Mouse (Mus musculus): ENCODE results near the gene Oxa1l. TPM values are rescaled to one million over a fixed set of nuclear protein-coding genes. Genes with fewer than 3 reads are reported as not detected.

Oxa1l gene
- polyA plus RNA-seq, 1 experiment from 2014 or later = 56.7 TPM

DNA sequence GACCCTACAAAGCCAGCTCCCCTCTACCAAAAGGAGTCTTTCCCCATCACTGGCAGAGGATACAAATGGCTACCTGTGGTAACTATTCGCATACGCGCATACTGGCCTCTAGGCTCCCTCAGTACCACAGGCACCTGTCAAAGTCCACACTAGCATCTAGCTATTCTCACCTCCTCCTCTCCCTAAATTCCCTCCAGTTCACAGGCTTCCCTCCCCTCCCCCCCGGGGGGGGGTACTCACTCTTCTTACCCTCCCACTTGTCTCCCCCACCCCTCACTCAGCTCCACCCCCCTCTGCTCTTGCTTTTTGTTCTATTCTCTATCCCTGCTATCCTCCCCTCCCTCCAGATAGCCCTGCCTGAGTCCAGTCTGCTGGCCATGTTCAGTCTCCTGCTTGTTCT, 20.0 kb downstream of the Oxa1l start:
- Histone ChIP-seq H3K36me3 (ENCODE audit: control insufficient read depth, insufficient read depth, low read length) (no peaks in the 10 kb centered on the region), H3K4me2 (ENCODE audit: low read depth, low read length, severe bottlenecking) (no peak overlapping the region), H3K27ac (ENCODE audit: low read depth, low read length) (no peak overlapping the region), H3K4me1 (replicated peaks; ENCODE audit: control insufficient read depth, insufficient read depth, low read length) (no peaks in the 10 kb centered on the region), H3K27me3 (ENCODE audit: control insufficient read depth, insufficient read depth, low read length) (no peaks in the 10 kb centered on the region), H3K4me3 (ENCODE audit: low read depth, low read length) (no peak overlapping the region), H3K9ac (ENCODE audit: low read length) (peak overlapping the region; percentile 12; the same call in 1 of the 2 replicates), H3K9me3 (ENCODE audit: control insufficient read depth, low read length) (no peaks in the 10 kb centered on the region)
- no peak for DNase-seq (ENCODE audit: low spot score)
- 79% methylated on average over 4 of the region's 4 CpGs for WGBS
- ATAC-seq (replicated peaks; ENCODE audit: low FRiP score) = no peak

DNA sequence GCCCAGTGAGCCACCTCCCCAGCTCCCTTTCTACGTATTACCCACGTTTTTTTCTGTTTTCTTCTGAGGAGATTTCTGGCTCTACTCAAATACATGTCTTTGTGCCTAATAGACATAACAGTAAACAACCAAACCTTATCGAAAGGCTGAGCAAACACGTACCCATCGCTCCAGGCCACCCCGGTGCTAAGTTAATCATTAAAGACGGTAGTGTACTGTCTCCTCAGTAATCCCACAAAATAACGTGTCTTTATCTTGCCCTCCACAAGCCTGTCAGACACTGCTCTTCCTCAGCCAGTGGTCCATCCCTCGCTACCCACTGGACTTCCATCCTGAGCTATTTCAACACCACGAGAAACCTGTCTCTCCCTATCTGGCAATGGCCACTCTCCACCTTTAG, 21.2 kb downstream of the Oxa1l start:
- Histone ChIP-seq H3K27ac (ENCODE audit: low read depth, low read length) (no peak overlapping the region), H3K9me3 (ENCODE audit: control insufficient read depth, low read length) (no peaks in the 10 kb centered on the region), H3K4me2 (ENCODE audit: low read depth, low read length, severe bottlenecking) (no peak overlapping the region), H3K9ac (ENCODE audit: low read length) (no peak overlapping the region), H3K4me3 (ENCODE audit: low read depth, low read length) (no peak overlapping the region), H3K36me3 (ENCODE audit: control insufficient read depth, insufficient read depth, low read length) (no peaks in the 10 kb centered on the region), H3K4me1 (replicated peaks; ENCODE audit: control insufficient read depth, insufficient read depth, low read length) (no peaks in the 10 kb centered on the region), H3K27me3 (ENCODE audit: control insufficient read depth, insufficient read depth, low read length) (no peaks in the 10 kb centered on the region)
- WGBS = 84% methylated on average over 10 of the region's 10 CpGs
- DNase-seq (ENCODE audit: low spot score) = no peak
- no peak for ATAC-seq (replicated peaks; ENCODE audit: low FRiP score)

DNA sequence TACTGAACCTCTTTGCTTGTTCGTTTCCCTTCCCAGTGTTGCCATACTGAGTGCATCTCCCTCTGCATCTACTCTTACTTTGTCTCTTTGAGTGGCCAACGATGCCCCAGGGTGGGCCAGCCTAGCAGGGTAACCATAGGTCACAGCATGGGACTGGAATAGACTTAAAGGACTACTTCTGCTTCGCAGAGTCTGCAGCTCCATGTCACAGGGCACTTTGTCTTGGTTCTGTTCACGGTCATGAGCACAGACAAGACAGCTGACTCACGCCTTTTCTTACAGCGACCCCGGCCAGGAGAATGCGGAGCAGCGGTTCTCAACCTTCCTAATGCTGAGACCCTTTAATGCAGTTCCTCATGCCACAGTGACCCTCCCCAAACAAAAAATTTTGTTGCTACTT, 22.0 kb downstream of the Oxa1l start:
- Histone ChIP-seq H3K9me3 (ENCODE audit: control insufficient read depth, low read length) (no peaks in the 10 kb centered on the region), H3K4me3 (ENCODE audit: low read depth, low read length) (no peak overlapping the region), H3K4me1 (replicated peaks; ENCODE audit: control insufficient read depth, insufficient read depth, low read length) (no peaks in the 10 kb centered on the region), H3K36me3 (ENCODE audit: control insufficient read depth, insufficient read depth, low read length) (no peaks in the 10 kb centered on the region), H3K4me2 (ENCODE audit: low read depth, low read length, severe bottlenecking) (no peak overlapping the region), H3K27ac (ENCODE audit: low read depth, low read length) (no peak overlapping the region), H3K27me3 (ENCODE audit: control insufficient read depth, insufficient read depth, low read length) (no peaks in the 10 kb centered on the region), H3K9ac (ENCODE audit: low read length) (no peak overlapping the region)
- 62% methylated on average over 9 of the region's 9 CpGs for WGBS
- ATAC-seq (replicated peaks; ENCODE audit: low FRiP score) (no peak), DNase-seq (ENCODE audit: low spot score) (no peak)

DNA sequence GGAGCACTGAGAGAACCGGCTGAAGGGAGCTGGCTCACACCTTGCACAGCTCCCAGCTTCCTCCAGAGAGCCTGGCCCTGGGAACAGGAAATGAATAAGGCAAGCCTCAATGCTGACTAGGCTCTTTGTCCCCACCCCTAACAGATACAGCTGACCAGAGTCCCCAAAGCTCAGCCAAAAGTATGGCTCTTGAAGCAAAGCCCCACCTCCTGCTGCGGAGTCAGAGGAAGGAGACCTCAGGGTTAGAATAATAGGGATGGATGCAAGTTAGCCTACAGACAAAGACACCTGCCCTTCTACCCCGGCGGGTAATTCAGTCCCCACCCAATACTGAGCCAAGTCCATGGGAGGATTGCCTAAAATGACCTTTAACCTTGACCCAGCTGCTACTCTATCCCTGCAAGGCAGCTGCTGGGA, 22.7 kb downstream of the Oxa1l start:
- Histone ChIP-seq H3K27me3 (ENCODE audit: control insufficient read depth, insufficient read depth, low read length) (no peaks in the 10 kb centered on the region), H3K4me3 (ENCODE audit: low read depth, low read length) (no peak overlapping the region), H3K4me2 (ENCODE audit: low read depth, low read length, severe bottlenecking) (no peak overlapping the region), H3K9ac (ENCODE audit: low read length) (no peak overlapping the region), H3K9me3 (ENCODE audit: control insufficient read depth, low read length) (no peaks in the 10 kb centered on the region), H3K4me1 (replicated peaks; ENCODE audit: control insufficient read depth, insufficient read depth, low read length) (no peaks in the 10 kb centered on the region), H3K27ac (ENCODE audit: low read depth, low read length) (no peak overlapping the region), H3K36me3 (ENCODE audit: control insufficient read depth, insufficient read depth, low read length) (no peaks in the 10 kb centered on the region)
- ATAC-seq (replicated peaks; ENCODE audit: low FRiP score) (no peak), DNase-seq (ENCODE audit: low spot score) (no peak)
- 59% methylated on average over 4 of the region's 4 CpGs for WGBS

DNA sequence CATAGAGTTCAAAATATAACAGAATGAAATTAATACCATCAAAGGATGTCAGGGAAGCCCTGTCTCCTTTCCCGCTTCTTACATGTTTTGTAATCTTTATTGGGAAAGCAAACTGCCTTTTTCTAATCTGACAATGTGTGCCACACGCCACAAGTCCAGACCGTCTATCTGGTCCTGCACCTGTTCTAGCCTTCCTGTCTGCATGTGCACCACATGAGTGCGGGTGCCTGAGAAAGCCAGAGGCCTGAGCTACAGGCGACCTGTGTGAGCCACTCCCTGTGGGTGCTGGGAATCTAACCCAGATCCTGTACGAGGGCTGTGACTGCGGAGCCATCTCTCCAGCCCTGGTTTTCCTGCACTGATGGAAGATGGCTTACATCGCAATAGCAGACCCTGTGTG, 23.8 kb downstream of the Oxa1l start:
- DNase-seq (ENCODE audit: low spot score) = no peak
- no peak overlapping the region for H3K9ac ChIP-seq (ENCODE audit: low read length)
- no peak overlapping the region for H3K27ac ChIP-seq (ENCODE audit: low read depth, low read length)
- no peaks in the 10 kb centered on the region for H3K27me3 ChIP-seq (ENCODE audit: control insufficient read depth, insufficient read depth, low read length)
- H3K4me1 ChIP-seq (replicated peaks; ENCODE audit: control insufficient read depth, insufficient read depth, low read length) = no peaks in the 10 kb centered on the region
- 94% methylated on average over 8 of the region's 8 CpGs for WGBS
- H3K4me2 ChIP-seq (ENCODE audit: low read depth, low read length, severe bottlenecking) = no peak overlapping the region
- no peaks in the 10 kb centered on the region for H3K36me3 ChIP-seq (ENCODE audit: control insufficient read depth, insufficient read depth, low read length)
- no peaks in the 10 kb centered on the region for H3K9me3 ChIP-seq (ENCODE audit: control insufficient read depth, low read length)
- H3K4me3 ChIP-seq (ENCODE audit: low read depth, low read length) = no peak overlapping the region
- no peak for ATAC-seq (replicated peaks; ENCODE audit: low FRiP score)

DNA sequence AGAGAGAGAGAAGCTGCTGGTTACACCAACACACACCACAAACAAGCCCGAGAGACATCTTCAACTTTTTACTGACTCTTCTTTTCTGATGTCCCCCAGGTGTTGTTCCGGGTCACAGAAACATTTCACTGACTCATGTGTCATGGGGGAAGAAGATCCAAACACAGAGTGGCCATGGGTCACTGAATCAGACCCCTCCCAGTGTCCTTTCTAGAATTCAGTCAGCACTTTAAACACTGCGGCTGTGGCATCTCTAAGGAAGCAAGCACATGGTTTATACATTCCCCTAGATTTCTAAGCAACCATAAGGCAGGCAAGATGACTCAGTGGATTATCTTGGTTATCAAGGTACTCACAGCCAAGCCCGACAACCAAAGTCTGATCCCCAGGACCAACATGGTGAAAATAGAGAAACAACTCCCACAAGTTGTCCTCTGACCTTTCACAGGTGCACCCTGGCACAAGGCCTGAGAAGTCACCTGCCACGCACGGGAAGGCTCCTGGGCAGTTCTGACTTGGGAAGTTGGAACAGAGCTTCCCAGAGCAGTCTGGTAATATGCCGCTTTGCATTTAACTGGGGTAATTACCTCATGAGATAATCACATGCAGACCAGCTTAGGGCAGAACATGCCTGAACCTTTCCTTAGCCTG, 25.5 kb downstream of the Oxa1l start:
- no peaks in the 10 kb centered on the region for H3K9me3 ChIP-seq (ENCODE audit: control insufficient read depth, low read length)
- WGBS = 90% methylated on average over 7 of the region's 7 CpGs
- no peak for ATAC-seq (replicated peaks; ENCODE audit: low FRiP score)
- no peak overlapping the region for H3K9ac ChIP-seq (ENCODE audit: low read length)
- no peaks in the 10 kb centered on the region for H3K4me1 ChIP-seq (replicated peaks; ENCODE audit: control insufficient read depth, insufficient read depth, low read length)
- no peak overlapping the region for H3K4me3 ChIP-seq (ENCODE audit: low read depth, low read length)
- no peak overlapping the region for H3K4me2 ChIP-seq (ENCODE audit: low read depth, low read length, severe bottlenecking)
- no peak overlapping the region for H3K27ac ChIP-seq (ENCODE audit: low read depth, low read length)
- DNase-seq (ENCODE audit: low spot score) = no peak
- no peaks in the 10 kb centered on the region for H3K36me3 ChIP-seq (ENCODE audit: control insufficient read depth, insufficient read depth, low read length)
- H3K27me3 ChIP-seq (ENCODE audit: control insufficient read depth, insufficient read depth, low read length) = no peaks in the 10 kb centered on the region

DNA sequence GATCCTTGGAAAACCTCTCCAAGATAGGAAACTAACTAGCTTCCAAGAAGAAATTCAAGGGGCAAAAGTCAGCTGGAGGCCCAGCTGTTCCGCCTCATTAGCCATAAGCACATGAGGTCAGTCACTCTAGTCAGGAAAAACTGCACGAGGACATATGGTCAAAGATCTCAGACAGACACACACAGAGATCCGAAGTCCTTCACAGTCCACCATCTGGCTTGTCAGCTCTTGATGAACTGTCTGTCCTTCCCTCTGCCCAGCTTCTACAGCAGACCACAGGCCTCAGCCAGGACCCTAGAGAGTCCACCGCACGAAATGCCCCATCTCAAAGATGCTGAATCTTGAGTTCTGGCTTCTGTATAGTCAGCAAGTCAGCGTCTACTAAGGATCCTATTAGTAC, 26.9 kb downstream of the Oxa1l start:
- no peak overlapping the region for H3K27ac ChIP-seq (ENCODE audit: low read depth, low read length)
- H3K9me3 ChIP-seq (ENCODE audit: control insufficient read depth, low read length) = no peaks in the 10 kb centered on the region
- H3K4me1 ChIP-seq (replicated peaks; ENCODE audit: control insufficient read depth, insufficient read depth, low read length) = no peaks in the 10 kb centered on the region
- no peak overlapping the region for H3K9ac ChIP-seq (ENCODE audit: low read length)
- ATAC-seq (replicated peaks; ENCODE audit: low FRiP score) = no peak
- no peaks in the 10 kb centered on the region for H3K36me3 ChIP-seq (ENCODE audit: control insufficient read depth, insufficient read depth, low read length)
- no peak overlapping the region for H3K4me3 ChIP-seq (ENCODE audit: low read depth, low read length)
- no peak for DNase-seq (ENCODE audit: low spot score)
- no peaks in the 10 kb centered on the region for H3K27me3 ChIP-seq (ENCODE audit: control insufficient read depth, insufficient read depth, low read length)
- H3K4me2 ChIP-seq (ENCODE audit: low read depth, low read length, severe bottlenecking) = no peak overlapping the region
- WGBS = 78% methylated on average over 6 of the region's 6 CpGs

DNA sequence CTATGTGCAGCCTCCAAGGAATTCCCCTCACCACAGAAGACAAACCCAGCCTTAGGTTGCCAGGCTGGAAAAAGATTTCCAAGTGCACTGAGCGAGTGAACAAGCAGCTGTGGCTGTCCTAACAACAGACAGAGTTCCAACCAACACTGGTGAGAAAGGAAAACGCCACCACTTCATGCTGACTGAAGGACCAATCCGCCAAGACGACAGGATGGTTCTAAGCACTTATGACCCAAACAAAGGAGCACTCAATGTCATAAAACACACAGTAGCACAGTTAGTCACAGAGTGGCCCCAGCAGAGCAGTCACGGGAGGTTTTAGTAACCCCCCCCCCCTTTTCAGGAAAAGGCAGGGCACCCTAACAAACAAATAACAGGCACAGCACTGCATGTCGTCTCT, 30.2 kb downstream of the Oxa1l start:
- H3K9me3 ChIP-seq (ENCODE audit: control insufficient read depth, low read length) = no peaks in the 10 kb centered on the region
- no peak overlapping the region for H3K9ac ChIP-seq (ENCODE audit: low read length)
- WGBS = 80% methylated on average over 6 of the region's 6 CpGs
- no peak overlapping the region for H3K4me3 ChIP-seq (ENCODE audit: low read depth, low read length)
- no peak for ATAC-seq (replicated peaks; ENCODE audit: low FRiP score)
- DNase-seq (ENCODE audit: low spot score) = no peak
- H3K4me1 ChIP-seq (replicated peaks; ENCODE audit: control insufficient read depth, insufficient read depth, low read length) = no peaks in the 10 kb centered on the region
- H3K4me2 ChIP-seq (ENCODE audit: low read depth, low read length, severe bottlenecking) = no peak overlapping the region
- no peak overlapping the region for H3K27ac ChIP-seq (ENCODE audit: low read depth, low read length)
- H3K27me3 ChIP-seq (ENCODE audit: control insufficient read depth, insufficient read depth, low read length) = no peaks in the 10 kb centered on the region
- H3K36me3 ChIP-seq (ENCODE audit: control insufficient read depth, insufficient read depth, low read length) = no peaks in the 10 kb centered on the region

DNA sequence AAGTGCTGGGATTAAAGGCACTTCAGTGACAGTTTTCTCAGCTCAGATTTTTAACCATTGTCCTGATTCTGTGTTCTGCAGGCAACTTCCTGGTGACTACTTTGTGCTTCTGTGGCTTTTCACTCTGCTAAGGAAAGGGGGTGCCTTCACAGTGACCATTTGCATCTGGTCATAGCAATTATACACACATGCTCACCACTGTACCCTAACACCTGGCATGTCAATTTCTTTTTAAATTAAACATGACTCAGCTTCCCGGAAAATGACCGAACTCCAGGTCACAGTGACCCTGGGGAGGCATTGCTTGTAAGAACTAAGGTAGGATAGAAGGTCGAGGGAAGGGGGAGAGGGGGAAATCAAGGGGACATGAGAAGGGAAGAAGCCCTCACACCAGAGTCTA, 33.2 kb downstream of the Oxa1l start:
- Histone ChIP-seq H3K27me3 (ENCODE audit: control insufficient read depth, insufficient read depth, low read length) (no peaks in the 10 kb centered on the region), H3K9ac (ENCODE audit: low read length) (no peak overlapping the region), H3K4me3 (ENCODE audit: low read depth, low read length) (no peak overlapping the region), H3K9me3 (ENCODE audit: control insufficient read depth, low read length) (no peaks in the 10 kb centered on the region), H3K4me1 (replicated peaks; ENCODE audit: control insufficient read depth, insufficient read depth, low read length) (no peaks in the 10 kb centered on the region), H3K36me3 (ENCODE audit: control insufficient read depth, insufficient read depth, low read length) (no peaks in the 10 kb centered on the region), H3K27ac (ENCODE audit: low read depth, low read length) (no peak overlapping the region), H3K4me2 (ENCODE audit: low read depth, low read length, severe bottlenecking) (no peak overlapping the region)
- ATAC-seq (replicated peaks; ENCODE audit: low FRiP score) = no peak
- no peak for DNase-seq (ENCODE audit: low spot score)
- WGBS = 89% methylated on average over 3 of the region's 3 CpGs
